Mouse (Mus musculus) olfactory bulb, adult 2 months (tissue): ENCODE measurements around the gene Gucd1.

Experiments used
- CTCF ChIP-seq: fragments of 200-500 bp; IDR thresholded peaks from 2 replicates; pipeline ENCODE4 v1.5.1; 2012; ENCODE audit warnings: low read depth, mild to moderate bottlenecking, low read length, moderate library complexity; ENCODE audit not compliant: insufficient read depth
- POLR2A ChIP-seq: fragments of 200-500 bp; IDR thresholded peaks from 2 replicates; pipeline ENCODE4 v1.6.1; 2012; ENCODE audit warnings: mild to moderate bottlenecking, low read depth, low read length, moderate library complexity; ENCODE audit not compliant: insufficient read depth

- no peak for TF ChIP-seq CTCF
- TF ChIP-seq POLR2A: no peak
These were observed 73.5 kb downstream of the Gucd1 start for GRCm38 (mm10) chr10:75444111-75444826.
